Mouse (Mus musculus) cerebellum, postnatal 4 days (tissue): ENCODE data around the gene Gsg1.

Source experiments
- DNase-seq, 2 experiments: peaks; one replicate each; pipeline ENCODE4 v3.0.0; 2022; ENCODE audit warnings: low spot score in 2 of 2, mixed read lengths in 1 of 2

Gene Gsg1

DNA sequence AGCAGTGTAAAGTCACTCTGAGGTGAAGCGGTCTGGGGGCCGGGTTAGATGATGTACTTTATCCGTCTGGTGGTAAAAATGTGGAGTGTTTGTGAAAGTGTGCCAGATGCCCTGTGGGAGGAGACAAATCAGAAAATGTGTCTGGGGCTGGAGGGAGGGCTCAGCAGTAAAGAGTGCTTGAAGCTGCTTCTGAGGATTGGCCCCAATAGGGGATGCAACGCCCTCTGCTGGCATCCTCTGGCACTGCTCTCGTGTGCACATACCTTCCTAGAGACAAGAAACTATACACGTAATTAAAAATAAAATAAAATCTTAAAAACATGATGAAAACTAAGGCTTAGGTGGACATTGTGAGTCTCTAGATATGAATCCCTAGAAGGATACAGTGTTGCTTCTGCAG is 6.3 kb upstream of the Gsg1 start:
- no peak for DNase-seq

- peak; percentile 47 to 73 for DNase-seq
These were observed 1.4 kb downstream of the Gsg1 start for GRCm38 (mm10) chr6:135252728-135253077.

DNA sequence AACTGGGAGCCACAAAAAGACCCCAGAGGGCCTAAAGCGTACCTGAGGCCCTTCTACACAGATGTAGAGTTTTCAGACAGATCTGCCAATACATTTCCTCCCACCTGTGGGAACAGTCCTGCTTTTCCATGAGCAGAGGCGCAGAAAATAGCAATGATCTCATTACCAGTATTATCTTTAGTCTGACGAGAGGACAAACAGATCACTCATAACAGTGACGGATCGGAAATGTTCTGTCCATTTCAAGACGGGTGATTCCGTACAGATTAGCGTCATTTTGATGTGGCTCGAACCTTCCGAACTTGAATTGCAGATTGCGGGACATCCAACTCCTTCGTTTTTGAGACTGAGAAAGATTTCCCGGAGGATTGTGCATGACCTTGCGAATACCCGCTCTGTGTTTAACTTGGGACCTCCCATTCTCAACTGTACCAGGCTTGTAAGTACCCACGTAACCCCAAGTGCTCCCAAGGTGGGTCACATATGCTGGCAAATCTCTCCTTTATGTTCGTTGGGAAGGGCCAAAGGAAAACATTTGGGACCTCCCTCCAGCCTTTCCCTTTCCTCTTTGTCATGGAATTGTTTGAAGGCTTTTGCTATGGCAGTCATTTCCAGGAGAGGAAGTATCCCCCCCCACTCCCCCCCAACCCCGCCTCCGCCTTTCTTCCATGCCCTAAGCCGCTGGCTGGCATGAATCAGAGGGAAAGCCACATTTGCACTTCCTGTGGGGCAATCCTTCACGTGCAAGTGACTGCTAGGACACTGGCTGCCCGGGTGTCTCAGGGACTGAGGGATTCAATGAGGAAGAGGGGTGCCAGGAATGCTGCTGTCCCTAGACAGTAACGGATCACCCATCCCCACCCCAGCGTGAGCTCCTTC is 2.1 kb downstream of the Gsg1 start:
- DNase-seq = no peak

DNA sequence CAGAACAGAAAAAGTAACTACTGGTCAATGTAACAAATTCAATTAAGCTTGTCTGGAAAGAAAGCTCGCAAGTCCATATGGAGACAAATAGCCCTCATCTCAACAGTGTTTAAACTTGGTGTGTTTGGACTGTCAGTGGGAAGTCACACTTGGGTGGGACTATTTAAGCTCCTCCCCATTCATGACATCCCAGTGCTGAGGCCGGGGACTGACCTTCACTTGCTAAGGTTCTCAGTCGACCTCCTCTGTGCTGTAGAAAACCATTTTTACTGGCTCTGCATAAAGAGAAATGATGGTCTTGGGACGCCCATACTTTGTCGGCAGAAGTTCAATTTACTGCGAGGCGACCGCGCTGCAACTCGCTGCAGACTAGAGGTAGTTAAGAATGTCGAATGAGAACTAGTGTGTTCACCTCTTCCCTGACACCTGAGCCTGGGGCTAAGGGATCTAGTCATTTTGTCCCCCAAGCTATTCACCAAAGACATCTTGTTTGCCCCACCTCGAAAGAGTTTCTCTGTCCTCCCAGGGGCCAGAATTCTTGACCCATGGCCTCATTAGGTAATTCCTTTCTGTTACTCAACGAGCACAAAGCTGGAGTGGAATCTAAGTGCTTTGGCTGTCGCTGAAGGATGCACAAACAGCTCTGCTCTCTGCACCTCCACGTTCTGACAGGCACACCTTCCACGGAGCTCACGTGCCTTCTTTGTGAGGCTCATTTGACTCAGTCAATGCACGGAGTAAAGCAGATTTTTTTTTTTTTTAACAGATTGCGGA is 3.0 kb downstream of the Gsg1 start:
- no peak for DNase-seq

- DNase-seq = peak; percentile 55 to 74
These were observed 4.2 kb downstream of the Gsg1 start for GRCm38 (mm10) chr6:135249846-135250531.

DNA sequence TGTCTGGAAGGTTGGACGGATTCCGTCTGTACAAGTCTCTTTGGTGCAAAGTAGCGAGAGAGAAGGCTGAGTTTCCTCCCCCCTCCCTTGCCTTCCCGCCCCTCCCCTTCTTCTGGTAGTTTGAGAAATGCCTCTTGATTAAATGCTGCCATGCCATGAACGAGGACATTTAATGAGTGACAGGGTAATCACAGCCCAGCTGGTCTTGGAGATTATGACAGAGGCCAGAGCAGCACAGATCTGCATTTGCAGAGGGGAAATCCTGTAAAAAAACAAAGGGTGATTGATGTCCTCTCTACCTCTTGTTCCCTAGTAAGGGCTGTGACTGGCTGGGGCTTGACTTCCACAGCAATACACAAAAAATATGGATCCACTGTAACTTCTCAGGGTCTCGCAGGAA is 6.3 kb downstream of the Gsg1 start:
- no peak for DNase-seq

- no peak for DNase-seq
These were observed 8.6 kb downstream of the Gsg1 start for GRCm38 (mm10) chr6:135245586-135245985.

DNA sequence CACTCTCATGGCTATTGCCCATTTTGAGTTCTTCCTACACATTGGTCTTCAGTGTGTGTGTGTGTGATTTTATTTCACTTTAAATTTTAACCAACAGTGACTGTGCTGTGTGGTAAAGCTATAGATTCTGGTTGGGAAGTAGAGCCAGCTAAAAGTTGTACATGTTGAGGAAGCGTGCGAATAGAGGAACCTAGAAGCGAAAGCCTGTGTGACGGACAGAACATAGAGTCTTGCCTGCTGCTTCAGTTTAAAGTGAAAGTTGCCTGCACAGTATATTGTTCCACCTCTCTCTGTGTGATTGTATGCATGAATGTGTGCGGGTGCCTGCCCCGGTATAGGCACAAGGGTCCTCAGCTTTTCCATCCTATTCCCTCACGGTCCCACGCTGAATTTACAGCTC is 13.8 kb downstream of the Gsg1 start:
- DNase-seq = no peak

GRCm38 (mm10) chr6:135238211-135238610 is 15.9 kb downstream of the Gsg1 start:
- DNase-seq = no peak

DNA sequence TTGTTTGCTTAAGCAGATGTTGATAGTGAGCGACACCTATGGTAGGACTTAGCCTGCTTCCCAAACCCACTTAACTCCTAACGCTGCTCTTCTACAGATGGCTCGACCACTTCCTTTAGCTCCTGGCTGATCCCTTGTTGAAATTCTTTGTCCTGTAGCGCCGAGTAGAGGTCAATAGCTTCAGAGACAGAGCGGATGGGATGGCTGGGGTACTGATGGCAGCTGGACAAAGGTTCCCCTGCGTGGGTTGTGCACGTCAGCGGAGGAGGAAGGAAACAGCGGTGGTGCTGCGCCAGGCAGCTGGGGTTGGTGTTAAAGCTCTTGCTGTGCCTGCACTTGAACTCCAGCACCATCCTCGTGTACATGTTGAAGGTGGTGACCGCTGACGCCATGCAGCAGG is 16.8 kb downstream of the Gsg1 start:
- DNase-seq = no peak

DNA sequence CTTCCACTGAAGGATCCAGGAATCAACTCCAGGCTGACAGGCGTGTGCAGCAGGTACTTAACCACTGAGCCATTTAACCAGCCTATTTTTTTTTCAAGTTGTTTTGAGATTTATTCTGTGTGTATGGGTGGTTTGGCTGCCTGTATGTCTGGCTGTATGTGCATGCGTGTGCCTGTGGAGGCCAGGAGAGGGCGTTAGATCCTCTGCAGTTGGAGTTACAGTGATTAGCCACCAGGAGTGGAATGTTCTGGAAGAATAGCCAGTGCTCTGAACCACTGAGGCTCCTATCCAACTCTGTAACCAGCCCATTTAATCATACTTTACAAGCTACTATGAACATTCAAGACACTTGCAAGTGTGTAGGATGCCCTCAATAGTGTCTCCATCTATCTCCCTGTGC is 17.6 kb downstream of the Gsg1 start:
- no peak for DNase-seq

DNA sequence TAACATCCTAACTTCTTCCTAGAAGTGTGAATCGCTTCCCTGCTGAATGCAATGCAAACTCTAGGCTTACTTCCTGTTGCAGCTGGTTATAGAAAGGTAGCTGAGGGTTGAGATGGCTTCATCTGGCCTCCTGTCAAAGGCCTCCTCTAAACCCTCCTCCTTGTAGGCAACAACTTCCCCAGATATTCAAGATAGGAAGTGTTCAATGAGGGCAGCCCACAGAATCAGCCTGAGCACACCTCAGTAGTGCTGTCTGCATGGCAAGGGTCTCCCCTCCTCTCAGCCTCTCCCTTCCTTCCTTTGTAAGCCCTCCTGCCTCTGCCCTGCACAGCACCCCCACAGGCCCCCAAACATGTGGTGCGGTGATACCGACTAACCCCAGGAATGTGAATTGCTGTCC is 18.4 kb downstream of the Gsg1 start:
- DNase-seq = no peak

DNA sequence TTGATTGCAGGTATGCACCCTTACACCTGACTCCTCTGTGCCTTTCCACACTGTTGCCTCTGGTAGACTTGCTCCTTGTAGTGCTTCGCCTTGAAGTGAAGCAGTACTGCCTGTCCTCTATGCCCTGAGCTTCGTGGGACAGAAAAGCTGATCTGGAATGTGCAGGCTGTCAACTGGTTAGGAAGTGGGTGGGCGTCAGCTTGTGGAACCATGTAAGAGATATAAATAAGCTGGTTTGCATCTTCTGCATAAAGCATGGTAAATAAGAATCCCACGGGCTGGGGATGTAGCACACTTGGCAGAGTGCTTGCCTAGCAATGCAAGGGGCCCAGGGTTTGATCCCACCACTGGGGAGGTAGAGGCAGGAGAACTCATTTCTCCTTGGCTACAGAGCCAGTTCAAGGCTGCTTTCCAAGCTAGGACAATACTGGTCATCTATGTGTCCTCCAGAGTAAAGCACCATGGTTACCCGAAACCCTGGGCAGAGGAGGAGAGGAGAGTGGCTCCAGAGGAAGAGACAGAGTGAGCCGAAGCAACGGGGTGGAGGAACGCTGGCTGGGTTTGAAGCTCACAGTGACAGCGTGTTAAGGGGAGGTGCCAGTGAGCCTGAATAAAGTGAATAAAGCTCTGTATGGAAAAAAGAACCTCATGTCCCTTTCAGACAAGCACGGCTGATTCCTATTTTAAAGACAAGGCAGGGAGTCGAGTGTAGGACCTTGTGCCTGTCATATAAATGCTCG is 21.5 kb downstream of the Gsg1 start:
- DNase-seq = no peak

GRCm38 (mm10) chr6:135230586-135230985 is 23.6 kb downstream of the Gsg1 start:
- no peak for DNase-seq

DNA sequence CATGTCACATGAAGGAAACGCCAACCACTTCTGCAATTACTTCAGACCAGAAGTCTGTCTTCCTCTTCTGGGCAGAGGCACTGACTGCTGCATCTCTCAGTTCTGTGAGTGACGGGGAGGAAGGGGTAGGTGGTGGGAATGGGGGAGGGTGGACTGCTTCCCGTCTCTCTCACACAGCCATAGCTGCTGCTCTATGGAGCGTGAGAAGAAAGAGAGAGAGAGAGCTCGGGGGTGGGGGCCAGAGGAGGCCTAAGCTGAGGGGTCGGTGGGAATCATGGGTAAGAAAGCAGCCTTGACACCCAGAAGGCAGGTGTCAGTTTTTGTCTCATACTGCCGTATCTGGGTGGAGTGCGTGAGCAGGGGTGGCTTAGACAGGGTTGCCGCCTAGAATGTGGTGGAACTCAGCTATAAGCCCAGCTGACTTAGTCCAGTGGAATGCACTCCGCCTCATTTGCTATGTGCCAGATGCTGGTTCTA is 25.6 kb downstream of the Gsg1 start:
- no peak for DNase-seq

GRCm38 (mm10) chr6:135223786-135224416 is 30.2 kb downstream of the Gsg1 start:
- no peak for DNase-seq

DNA sequence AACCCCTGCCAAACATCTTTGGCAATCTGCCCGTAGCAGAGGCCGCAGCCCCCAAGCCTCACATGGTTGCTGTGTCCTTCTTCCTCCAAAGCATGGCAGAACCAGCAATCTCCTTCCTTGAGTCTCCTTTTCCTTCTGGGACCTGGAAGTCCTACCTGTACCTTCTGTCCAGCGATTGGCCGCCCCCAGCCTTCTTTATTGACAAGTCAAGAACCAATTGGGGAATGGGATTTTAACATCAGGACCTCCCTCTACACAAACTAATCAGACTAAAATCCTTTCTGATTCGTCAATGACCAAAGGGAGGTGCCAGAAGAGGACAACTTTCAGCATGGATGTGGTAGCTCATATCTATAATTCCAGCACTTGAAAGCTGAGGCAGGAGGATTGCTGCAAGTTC is 34.2 kb downstream of the Gsg1 start:
- no peak for DNase-seq

DNA sequence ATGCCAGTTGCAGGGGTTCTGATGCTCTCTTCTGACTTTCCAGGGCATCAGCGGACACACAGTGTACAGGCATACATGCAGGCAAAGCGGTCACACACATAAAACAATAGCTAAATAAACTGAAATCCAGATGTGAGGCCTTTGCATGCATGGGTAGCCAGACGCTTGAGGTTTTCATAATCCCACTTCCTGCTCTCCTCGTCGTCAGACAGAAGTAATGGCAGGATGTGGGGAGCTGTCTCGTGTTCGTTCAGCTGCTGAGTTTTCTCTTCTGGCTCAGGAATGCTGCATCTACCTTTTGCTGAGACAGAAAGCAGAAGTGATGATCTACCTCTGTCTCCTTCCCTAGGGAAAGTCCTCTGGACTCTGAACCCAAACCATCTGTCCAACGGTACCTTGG is 35.8 kb downstream of the Gsg1 start:
- no peak for DNase-seq

GRCm38 (mm10) chr6:135212666-135213065 is 41.5 kb downstream of the Gsg1 start:
- DNase-seq = no peak

DNA sequence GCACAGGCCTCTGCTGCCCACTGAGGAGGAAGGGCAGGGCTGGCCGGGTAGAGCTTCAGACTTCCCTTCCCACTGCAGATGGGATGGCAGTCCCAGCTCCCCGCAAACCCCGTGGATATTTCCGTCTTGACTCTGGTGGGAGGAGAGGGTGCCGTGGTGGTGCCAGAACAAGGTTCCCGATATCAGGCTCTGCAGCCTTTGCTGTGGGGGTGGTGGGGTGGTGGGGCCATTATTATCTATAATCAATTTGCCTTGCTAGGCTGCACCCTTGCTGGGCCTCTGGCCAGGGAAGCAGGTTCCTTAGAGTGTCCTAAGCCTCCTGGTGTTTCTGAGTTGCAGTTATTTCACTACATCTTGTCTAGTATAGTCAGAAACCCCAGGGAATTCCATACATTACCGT is 43.0 kb downstream of the Gsg1 start:
- DNase-seq = no peak

- no peak for DNase-seq
These were observed 47.2 kb downstream of the Gsg1 start for GRCm38 (mm10) chr6:135206909-135207308.
